Mouse (Mus musculus) kidney, adult 18-20 months (tissue): Measurements from ENCODE around the gene Atp5b.
"Not testable (repeated sequence)": the region's sequence is repeated elsewhere in the genome, so short reads cannot be mapped to it uniquely, and the experiment has no call there.

ENCODE experiments used
- DNase-seq: peaks from one replicate; pipeline ENCODE4 v3.0.0; 2021

Gene Atp5b

DNA sequence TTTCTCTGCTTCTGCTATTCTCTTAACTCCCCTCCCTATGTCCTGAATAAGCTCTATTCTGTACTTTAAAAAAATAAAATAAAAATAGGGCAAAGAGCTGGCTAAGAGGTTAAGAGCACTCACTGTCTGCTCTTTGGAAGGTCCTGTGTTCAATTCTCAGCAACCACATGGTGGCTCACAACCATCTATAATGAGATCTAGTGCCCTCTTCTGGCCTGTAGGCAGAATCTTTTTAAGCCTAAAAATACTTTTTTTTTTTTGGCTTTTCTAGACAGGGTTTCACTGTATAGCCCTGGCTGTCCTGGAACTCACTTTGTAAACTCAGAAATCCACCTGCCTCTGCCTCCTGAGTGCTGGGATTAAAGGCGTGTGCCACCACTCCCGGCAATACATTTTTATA lies 12.6 kb upstream of the Atp5b start:
- not testable (repeated sequence) for DNase-seq

DNA sequence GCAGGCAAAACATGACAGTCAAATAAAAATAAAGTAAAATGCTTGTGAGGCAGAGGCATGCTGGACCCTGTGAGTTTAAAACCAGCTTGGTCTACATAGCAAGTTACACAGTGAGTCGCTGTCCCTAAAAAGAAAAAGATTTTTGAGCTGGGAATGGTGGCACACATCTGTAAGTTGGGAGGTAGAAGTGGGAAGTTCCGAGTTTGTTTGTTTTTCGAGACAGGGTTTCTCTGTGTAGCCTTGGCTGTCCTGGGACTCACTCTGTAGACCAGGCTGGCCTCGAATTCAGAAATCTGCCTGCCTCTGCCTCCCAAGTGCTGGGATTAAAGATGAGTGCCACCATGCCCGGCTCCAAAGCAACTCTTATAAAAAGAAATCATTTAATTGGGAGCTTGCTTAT lies 4.8 kb upstream of the Atp5b start:
- not testable (repeated sequence) for DNase-seq

GRCm38 (mm10) chr10:128080496-128080895 lies 2.6 kb upstream of the Atp5b start:
- peak; percentile 38 for DNase-seq

DNA sequence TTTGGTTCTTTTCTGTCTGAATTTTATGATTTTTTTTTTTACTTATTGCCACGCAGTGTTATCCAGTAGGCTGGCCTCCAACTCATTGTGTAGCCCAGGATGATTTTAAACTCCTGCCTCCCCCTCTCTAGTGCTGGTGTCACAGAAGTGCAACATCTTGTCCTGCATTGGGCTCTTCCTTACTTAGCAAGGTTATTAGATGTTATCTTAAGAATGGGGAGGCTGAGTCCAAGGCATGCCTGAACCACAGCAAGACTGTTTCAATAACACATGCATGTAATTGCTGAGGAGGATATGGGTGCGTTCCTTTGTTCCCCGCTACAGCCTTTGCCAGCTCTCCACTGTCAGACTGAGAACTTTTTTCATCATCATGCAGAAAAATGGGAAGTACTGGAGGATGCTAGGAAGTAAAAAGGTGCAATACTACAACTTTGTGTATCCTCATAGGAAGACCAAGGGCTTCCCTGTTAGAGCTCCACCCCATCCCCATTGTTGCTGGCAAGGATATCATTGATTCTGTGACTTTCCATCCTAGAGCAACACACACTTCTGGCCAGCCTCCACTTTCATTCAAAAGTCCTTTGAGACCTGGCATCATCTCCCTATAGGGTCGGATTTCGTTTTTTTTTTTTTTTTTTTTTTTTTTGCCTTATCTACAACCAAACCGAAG lies 1.1 kb upstream of the Atp5b start:
- DNase-seq, result no peak

GRCm38 (mm10) chr10:128082477-128082808 lies 630 bp upstream of the Atp5b start:
- no peak for DNase-seq

- DNase-seq, result peak; percentile 39
These were observed 615 bp downstream of the Atp5b start for GRCm38 (mm10) chr10:128083688-128084087.

GRCm38 (mm10) chr10:128084160-128084559 lies 1.1 kb downstream of the Atp5b start:
- DNase-seq, result no peak

- DNase-seq, result peak; percentile 33
These were observed 3.3 kb downstream of the Atp5b start for GRCm38 (mm10) chr10:128086391-128086790.

- not testable (repeated sequence) for DNase-seq
These were observed 4.1 kb downstream of the Atp5b start for GRCm38 (mm10) chr10:128087216-128087615.

DNA sequence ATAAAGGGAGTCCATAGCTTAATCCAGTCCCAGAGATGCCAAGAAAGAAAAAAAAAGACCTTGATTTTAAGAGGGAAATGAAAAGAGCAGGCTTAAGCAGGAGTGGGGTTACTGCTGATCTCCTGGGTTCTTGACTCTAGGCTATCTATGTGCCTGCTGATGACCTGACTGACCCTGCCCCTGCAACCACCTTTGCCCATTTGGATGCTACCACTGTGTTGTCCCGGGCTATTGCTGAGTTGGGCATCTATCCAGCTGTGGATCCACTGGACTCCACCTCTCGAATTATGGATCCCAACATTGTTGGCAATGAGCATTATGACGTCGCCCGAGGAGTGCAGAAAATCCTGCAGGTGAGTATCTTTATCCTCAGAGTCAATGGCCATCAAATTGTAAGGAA lies 5.1 kb downstream of the Atp5b start:
- DNase-seq, result no peak

DNA sequence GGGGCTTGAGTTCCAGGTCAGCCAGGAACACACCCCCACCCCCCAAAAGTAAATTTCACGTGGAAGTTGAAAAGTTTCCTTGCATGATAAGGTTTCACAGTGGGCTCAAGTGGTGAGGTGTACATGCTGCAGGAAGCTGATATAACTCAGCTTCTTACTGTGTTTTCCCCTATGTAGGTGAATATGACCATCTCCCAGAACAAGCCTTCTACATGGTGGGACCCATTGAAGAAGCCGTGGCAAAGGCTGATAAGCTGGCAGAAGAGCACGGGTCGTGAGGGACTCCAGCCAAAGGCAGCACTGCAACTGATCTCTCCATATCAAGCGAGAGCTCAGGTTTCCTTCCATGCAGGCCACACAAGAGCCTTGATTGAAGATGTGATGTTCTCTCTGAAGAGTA lies 6.8 kb downstream of the Atp5b start:
- no peak for DNase-seq

DNA sequence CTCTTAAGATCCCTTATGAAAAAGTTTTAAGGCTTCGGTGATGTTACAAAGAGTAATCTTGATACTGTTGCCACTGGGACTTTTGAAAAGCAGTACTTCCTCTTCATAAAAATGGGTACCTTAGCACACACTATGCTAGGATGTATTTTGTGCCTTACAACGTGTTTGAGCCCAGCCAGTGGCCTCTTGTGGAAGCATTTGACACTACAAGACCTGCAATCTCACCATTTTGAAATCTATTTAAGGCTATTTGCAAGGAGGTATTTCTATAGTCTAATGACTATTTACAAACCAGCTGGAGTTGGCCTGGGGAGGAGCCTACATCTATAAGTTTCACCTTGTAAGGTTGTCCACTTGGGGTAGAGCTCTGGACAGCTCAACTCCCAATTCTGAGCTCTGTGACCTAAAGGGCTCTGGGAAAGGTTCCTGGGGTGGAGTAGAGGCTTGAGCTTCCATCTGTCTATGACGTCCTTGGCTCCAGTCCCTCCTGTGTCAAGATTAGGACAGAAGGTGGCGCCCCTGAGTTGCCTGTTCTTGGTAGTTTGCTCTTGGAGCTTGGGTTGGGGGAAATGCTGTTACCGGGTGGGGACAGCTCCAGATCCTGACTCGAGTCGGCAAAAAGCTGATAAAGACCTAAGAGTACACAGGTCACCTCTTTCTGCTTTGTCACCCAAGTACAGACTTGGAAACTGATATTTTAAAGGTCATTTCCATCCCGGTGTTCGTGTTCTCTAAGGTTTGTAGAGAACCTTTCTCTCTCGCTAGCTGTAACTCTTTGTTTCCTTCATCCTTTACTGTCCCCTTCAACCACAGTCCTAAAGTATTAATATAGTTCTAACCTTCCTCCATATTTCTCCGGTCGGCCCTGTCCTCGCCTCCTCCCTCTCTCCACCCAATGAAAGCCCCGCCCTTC lies 7.8 kb downstream of the Atp5b start:
- peak; percentile 90 for DNase-seq

DNA sequence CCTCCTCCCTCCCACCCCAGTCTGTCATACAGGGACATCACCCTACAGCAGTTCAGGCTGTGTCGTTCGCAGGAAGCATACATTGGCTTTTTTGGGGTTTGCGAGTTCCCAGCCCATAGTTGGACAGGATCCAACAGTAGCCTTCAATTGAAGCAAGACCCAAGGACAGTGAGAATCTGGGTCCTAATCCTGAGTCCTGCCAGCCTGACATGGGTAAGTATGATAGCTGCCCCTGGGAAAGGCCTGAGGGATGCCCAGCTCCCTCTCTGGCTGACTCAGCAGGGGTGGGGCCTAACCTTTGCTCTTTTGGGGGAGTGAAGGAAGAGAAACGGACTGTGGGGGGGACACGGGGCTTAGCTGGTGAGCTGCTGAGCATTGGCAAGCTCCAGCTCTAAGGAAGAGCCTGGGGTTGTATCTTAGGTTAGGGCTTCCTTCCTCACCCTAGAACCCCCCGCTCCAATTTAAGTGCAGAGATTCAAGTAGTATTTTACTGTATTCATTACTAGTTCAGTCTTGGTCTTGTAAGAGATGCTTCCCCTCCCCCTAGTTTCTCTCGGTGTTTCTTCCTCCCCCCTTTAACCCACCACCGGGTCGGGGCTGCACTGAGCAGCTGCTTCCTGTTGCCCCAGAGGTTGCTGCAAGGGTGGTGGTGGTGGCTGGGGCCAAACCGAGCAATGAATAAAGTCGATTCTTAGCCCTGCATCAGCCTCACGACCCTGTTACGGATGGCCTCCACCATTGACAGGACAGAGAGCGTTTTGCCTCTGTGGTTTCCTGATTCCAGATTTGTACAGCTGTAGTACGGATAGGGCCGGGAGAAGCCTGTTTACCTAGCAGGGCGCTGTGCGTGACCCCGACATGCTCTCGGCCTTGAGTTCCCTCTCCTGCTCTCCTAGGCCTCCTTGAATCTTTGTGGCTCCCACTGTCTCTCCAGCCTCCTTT lies 8.8 kb downstream of the Atp5b start, which contains the start of gene Baz2a:
Gene Baz2a (plus strand): TSS at position 14 of the 942 bp plus-strand sequence.
- DNase-seq, result peak; percentile 80

DNA sequence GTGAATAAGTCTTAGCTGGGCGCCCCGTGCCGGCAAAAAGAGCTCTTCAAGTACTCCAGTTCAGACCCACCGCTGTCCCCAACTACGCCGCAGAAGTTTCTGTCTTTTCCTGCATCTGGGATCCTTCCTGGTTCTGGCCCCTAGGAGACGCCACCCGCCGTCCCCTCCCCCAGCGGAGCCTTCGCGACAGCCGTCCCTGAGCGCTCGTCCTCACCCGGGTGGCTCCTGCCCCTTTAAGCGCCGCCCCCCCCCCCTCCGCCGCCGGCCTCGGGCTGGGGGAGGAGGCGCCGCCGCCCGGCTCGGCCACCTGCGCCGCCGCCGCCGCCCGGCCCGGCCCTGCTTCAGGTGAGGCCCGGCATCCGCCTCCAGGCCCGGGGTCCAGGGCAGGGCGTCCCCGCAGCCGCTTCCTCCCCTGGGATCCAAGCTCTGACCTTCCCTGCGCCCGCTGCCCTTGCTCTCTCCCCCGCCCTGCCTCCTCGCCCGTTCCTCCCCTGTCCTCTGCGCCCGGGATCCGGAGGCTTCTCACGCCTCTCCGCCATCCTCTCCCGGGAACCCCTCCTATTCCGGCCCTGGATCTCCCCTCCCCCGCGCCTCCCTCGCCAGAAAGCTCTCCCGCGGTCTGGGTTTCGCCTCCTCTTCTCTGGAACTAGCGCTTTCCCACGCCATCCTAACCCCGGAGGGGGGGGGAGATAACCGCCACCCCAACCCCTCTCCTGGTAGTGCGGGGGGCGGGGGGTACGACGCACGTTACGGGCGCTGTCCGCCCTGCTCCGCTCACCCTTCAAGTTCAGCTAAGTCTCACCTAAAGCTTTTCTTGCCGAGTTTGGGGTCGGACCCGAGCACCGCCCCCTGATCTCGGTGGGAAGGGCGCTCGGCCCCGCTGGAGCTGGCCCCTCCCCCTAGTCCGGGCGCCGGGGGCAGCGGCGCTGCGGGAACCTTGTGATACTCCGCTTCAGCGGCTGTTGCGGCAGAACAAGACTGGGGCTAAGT lies 9.7 kb downstream of the Atp5b start:
- DNase-seq, result peak; percentile 87

- DNase-seq, result peak; percentile 40
These were observed 10.6 kb downstream of the Atp5b start for GRCm38 (mm10) chr10:128093496-128094294.

- DNase-seq, result peak; percentile 89
These were observed 11.4 kb downstream of the Atp5b start for GRCm38 (mm10) chr10:128094340-128094968.

DNA sequence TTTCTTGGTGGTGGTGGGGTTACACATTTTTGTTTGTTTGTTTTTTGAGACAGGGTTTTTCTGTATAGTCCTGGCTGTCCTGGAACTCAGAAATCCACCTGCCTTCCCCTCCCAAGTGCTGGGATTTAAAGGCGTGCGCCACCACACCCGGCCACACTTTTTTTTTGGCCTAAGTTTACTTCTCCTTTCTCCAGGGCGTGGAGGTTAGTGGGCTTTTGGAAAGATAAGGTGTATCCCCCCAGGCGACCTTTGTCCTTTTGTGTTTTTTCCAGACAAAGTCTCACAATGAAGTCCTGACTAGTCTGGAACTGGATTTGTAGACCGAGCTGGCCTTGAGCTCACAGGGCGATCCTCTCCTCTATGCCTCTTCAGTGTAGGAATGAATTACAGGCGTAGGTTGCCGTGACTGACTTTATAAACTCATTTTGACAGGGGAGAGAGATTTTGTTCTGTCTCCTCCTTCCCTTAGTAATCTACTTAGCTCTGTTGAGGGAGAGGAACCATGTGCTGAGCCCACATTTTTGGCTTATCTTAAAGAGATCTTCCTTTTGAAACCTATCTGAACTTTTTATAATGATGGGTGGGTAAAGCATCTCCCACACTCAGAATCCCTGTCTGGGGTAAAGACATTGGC lies 12.0 kb downstream of the Atp5b start:
- DNase-seq, result no peak

DNA sequence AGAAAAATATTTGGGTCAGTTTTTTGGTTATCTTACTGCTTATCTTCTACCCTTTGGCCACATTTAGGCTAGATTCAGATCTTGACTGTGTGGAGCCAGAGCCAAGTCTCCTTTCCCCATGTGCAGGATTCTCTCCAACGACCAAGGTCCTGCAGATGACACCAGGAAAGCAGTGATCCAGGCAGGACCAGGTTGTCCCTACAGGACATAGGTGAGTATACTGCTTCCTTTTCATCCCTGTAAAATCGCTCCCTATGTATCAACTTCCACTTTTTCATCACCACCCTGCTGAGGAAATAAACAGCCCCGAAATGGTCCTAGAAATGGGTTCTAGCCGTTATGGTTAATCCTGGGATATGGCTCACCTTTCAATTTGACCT lies 13.2 kb downstream of the Atp5b start:
- DNase-seq, result no peak

- peak; percentile 83 for DNase-seq
These were observed 13.9 kb downstream of the Atp5b start for GRCm38 (mm10) chr10:128096693-128097586.
